Mouse (Mus musculus) mouse trophoblast stem cell (cell line): ENCODE results near the gene Tbc1d5.

Source experiments
- in situ Hi-C, 2 experiments: fragments of 300-500 bp; cut with MseI, MboI; formaldehyde crosslinking; loops; 2 replicates in 1 of 2; 3 replicates in 1 of 2; pipeline ENCODE4 v1.15.1; 2025

The Tbc1d5 gene

GRCm38 (mm10) chr17:50879910-50880309 is 299.2 kb downstream of the Tbc1d5 start:
- in situ Hi-C loops = no loop called here

- in situ Hi-C loops = no loop called here
Measured at GRCm38 (mm10) chr17:50876451-50876850, 302.7 kb downstream of the Tbc1d5 start.

GRCm38 (mm10) chr17:50874067-50874466 is 305.1 kb downstream of the Tbc1d5 start:
- in situ Hi-C loops = no loop called here

- in situ Hi-C loops = no loop called here
Measured at GRCm38 (mm10) chr17:50872600-50872999, 306.6 kb downstream of the Tbc1d5 start.

GRCm38 (mm10) chr17:50867297-50867696 is 311.9 kb downstream of the Tbc1d5 start:
- in situ Hi-C loops = no loop called here

GRCm38 (mm10) chr17:50864781-50865180 is 314.4 kb downstream of the Tbc1d5 start:
- in situ Hi-C loops = no loop called here

- in situ Hi-C loops = no loop called here
Measured at GRCm38 (mm10) chr17:50853220-50853619, 325.9 kb downstream of the Tbc1d5 start.

- in situ Hi-C loops = no loop called here
Measured at GRCm38 (mm10) chr17:50851382-50851781, 327.8 kb downstream of the Tbc1d5 start.

GRCm38 (mm10) chr17:50814089-50814488 is 365.1 kb downstream of the Tbc1d5 start:
- in situ Hi-C loops = loop anchor here in 1 of 2 experiments (5.0 kb wide), 1 partner anchor 158 kb away; no protein-coding TSS in a partner anchor

- in situ Hi-C loops = loop anchor here in 1 of 2 experiments (5.0 kb wide), 1 partner anchor 159 kb away; no protein-coding TSS in a partner anchor
Measured at GRCm38 (mm10) chr17:50813580-50813979, 365.6 kb downstream of the Tbc1d5 start.

GRCm38 (mm10) chr17:50805631-50806030 is 373.5 kb downstream of the Tbc1d5 start:
- in situ Hi-C loops = no loop called here

GRCm38 (mm10) chr17:50803234-50803633 is 375.9 kb downstream of the Tbc1d5 start:
- in situ Hi-C loops = no loop called here

GRCm38 (mm10) chr17:50802380-50802779 is 376.8 kb downstream of the Tbc1d5 start:
- in situ Hi-C loops = no loop called here

GRCm38 (mm10) chr17:50795445-50796095 is 383.6 kb downstream of the Tbc1d5 start:
- in situ Hi-C loops = loop anchor here (25.0 kb wide), 2 partner anchors 383 to 508 kb away; partner anchors contain the start of gene Dazl (in 1 of the 2)

GRCm38 (mm10) chr17:50791671-50792070 is 387.5 kb downstream of the Tbc1d5 start:
- in situ Hi-C loops = loop anchor here (25.0 kb wide), 2 partner anchors 379 to 504 kb away; partner anchors contain the start of gene Dazl (in 1 of the 2)

- in situ Hi-C loops = loop anchor here (25.0 kb wide), 2 partner anchors 377 to 502 kb away; partner anchors contain the start of gene Dazl (in 1 of the 2)
Measured at GRCm38 (mm10) chr17:50788835-50789234, 390.3 kb downstream of the Tbc1d5 start.

- in situ Hi-C loops = loop anchor here (25.0 kb wide), 2 partner anchors 363 to 488 kb away; partner anchors contain the start of gene Dazl (in 1 of the 2)
Measured at GRCm38 (mm10) chr17:50775247-50775646, 403.9 kb downstream of the Tbc1d5 start.

- in situ Hi-C loops = no loop called here
Measured at GRCm38 (mm10) chr17:50764387-50764786, 414.8 kb downstream of the Tbc1d5 start.

GRCm38 (mm10) chr17:50763407-50763806 is 415.7 kb downstream of the Tbc1d5 start:
- in situ Hi-C loops = no loop called here

- in situ Hi-C loops = no loop called here
Measured at GRCm38 (mm10) chr17:50762231-50762630, 416.9 kb downstream of the Tbc1d5 start.

GRCm38 (mm10) chr17:50761082-50761481 is 418.1 kb downstream of the Tbc1d5 start:
- in situ Hi-C loops = no loop called here

- in situ Hi-C loops = no loop called here
Measured at GRCm38 (mm10) chr17:50753356-50754138, 425.6 kb downstream of the Tbc1d5 start.
